Mouse (Mus musculus): ENCODE measurements around the gene Pcyt1a. TPM values are rescaled to one million over a fixed set of nuclear protein-coding genes. Genes with fewer than 3 reads are reported as not detected.
A peak's percentile ranks its signal among the peaks of the same experiment; 100 is the strongest.

Pcyt1a gene
- total and polyA plus RNA-seq, 3 experiments: 17.0 to 25.7 (median 21.1) TPM

- DNase-seq (ENCODE audit: extremely low read depth): no peak
- no peaks in the 10 kb centered on the region for H3K9me3 ChIP-seq (replicated peaks; ENCODE audit: low read length)
- H3K36me3 ChIP-seq (replicated peaks in 1 of 2; ENCODE audit: control insufficient read depth in 1 of 2, insufficient read depth in 1 of 2, low read length in 1 of 2): no peaks in the 10 kb centered on the region
- no peak overlapping the region for H3K27ac ChIP-seq (ENCODE audit: insufficient read depth, low read depth)
- in situ Hi-C loops (cut with MboI; ENCODE audit: low pct_ligation_motif_present, low pct_unique_long_range_greater_than_20kb, low sequenced_read_pairs): loop anchor here (5.0 kb wide), 1 partner anchor 171 kb away; no protein-coding TSS in a partner anchor
- peaks cover 3 to 13% of the 10 kb centered on the region in 2 experiments; a peak in 3 of 4 replicates for H3K4me1 ChIP-seq (ENCODE audit: control insufficient read depth in 1 of 2, insufficient read depth in 2 of 2)
- H3K9ac ChIP-seq (ENCODE audit: insufficient read depth, low read depth): no peak overlapping the region
- H3K79me2 ChIP-seq (replicated peaks; ENCODE audit: control insufficient read depth, extremely low read depth, insufficient read depth, poor library complexity, severe bottlenecking): no peaks in the 10 kb centered on the region
- dilution Hi-C loops (cut with MboI; ENCODE audit: extremely low pct_ligation_motif_present, extremely low pct_unique_long_range_greater_than_20kb, low sequenced_read_pairs): no loop called here
- H3K27me3 ChIP-seq (replicated peaks): peaks cover 3% of the 10 kb centered on the region
- H3K4me3 ChIP-seq (replicated peaks in 1 of 3; ENCODE audit: low read depth in 2 of 3, low read length in 2 of 3, poor library complexity in 1 of 3): no peak overlapping the region
- no peak overlapping the region for H3K4me2 ChIP-seq (ENCODE audit: insufficient read depth, low read depth, poor library complexity, severe bottlenecking)
- TF ChIP-seq EP300 (IDR thresholded peaks at IDR 0.05; ENCODE audit: low read length) (no peak), POLR2AphosphoS2 (IDR thresholded peaks at IDR 0.05; ENCODE audit: low read depth, low read length) (no peak), KAT2A (IDR thresholded peaks at IDR 0.05; ENCODE audit: insufficient replicate concordance, low read length) (no peak), MAFK (IDR thresholded peaks at IDR 0.05; ENCODE audit: insufficient replicate concordance, low read length) (no peak), RAD21 (IDR thresholded peaks at IDR 0.05; ENCODE audit: low read depth, low read length) (no peak), IRF4 (IDR thresholded peaks at IDR 0.05; ENCODE audit: low read depth, low read length) (no peak), NRF1 (IDR thresholded peaks at IDR 0.05; ENCODE audit: low read depth, low read length) (no peak), TBP (conservative IDR thresholded peaks at IDR 0.05; ENCODE audit: low read depth, low read length) (no peak), TCF12 (IDR thresholded peaks at IDR 0.05; ENCODE audit: low read depth, low read length) (no peak), SIN3A (IDR thresholded peaks at IDR 0.05; ENCODE audit: low read length) (no peak), CHD1 (IDR thresholded peaks at IDR 0.05; ENCODE audit: low read depth, low read length) (no peak), USF2 (conservative IDR thresholded peaks at IDR 0.05; ENCODE audit: low read depth, low read length) (no peak), MYC (IDR thresholded peaks at IDR 0.05; ENCODE audit: low read depth, low read length) (no peak)
Observed at GRCm38 (mm10) chr16:32501459-32501858, 70.7 kb downstream of the Pcyt1a start.

- Histone ChIP-seq H3K27ac (ENCODE audit: insufficient read depth, low read depth) (no peak overlapping the region), H3K27me3 (replicated peaks) (peaks cover 3% of the 10 kb centered on the region), H3K79me2 (replicated peaks; ENCODE audit: control insufficient read depth, extremely low read depth, insufficient read depth, poor library complexity, severe bottlenecking) (no peaks in the 10 kb centered on the region), H3K4me3 (replicated peaks in 1 of 3; ENCODE audit: low read depth in 2 of 3, low read length in 2 of 3, poor library complexity in 1 of 3) (no peak overlapping the region), H3K4me2 (ENCODE audit: insufficient read depth, low read depth, poor library complexity, severe bottlenecking) (no peak overlapping the region), H3K36me3 (replicated peaks in 1 of 2; ENCODE audit: control insufficient read depth in 1 of 2, insufficient read depth in 1 of 2, low read length in 1 of 2) (no peaks in the 10 kb centered on the region), H3K9me3 (replicated peaks; ENCODE audit: low read length) (no peaks in the 10 kb centered on the region), H3K9ac (ENCODE audit: insufficient read depth, low read depth) (no peak overlapping the region), H3K4me1 (ENCODE audit: control insufficient read depth in 1 of 2, insufficient read depth in 2 of 2) (peaks cover 3 to 15% of the 10 kb centered on the region in 2 experiments; a peak in 3 of 4 replicates)
- DNase-seq (ENCODE audit: extremely low read depth): peak; percentile 40
- dilution Hi-C loops (cut with MboI; ENCODE audit: extremely low pct_ligation_motif_present, extremely low pct_unique_long_range_greater_than_20kb, low sequenced_read_pairs): no loop called here
- TF ChIP-seq USF2 (conservative IDR thresholded peaks at IDR 0.05; ENCODE audit: low read depth, low read length): peak; percentile 13; the same call in 1 of the 2 replicates
- peak; percentile 38; the same call in 1 of the 2 replicates for TF ChIP-seq ELF1 (IDR thresholded peaks at IDR 0.05; ENCODE audit: low read depth, low read length)
- TF ChIP-seq MAX (IDR thresholded peaks at IDR 0.05; ENCODE audit: low read length): no peak
- in situ Hi-C loops (cut with MboI; ENCODE audit: low pct_ligation_motif_present, low pct_unique_long_range_greater_than_20kb, low sequenced_read_pairs): loop anchor here (5.0 kb wide), 1 partner anchor 170 kb away; no protein-coding TSS in a partner anchor
Observed at GRCm38 (mm10) chr16:32502621-32503335, 72.1 kb downstream of the Pcyt1a start.
